Mouse (Mus musculus): ENCODE data around the gene Cactin. TPM values are rescaled to one million over a fixed set of nuclear protein-coding genes. Genes with fewer than 3 reads are reported as not detected.

Gene Cactin
- 10 to 100 TPM; 30.5 to 34.6 TPM for total RNA-seq (2021)
- long read RNA-seq, experiment 1, transcript Cactin-201 (9 exons, 2,715 nt), result major isoform, 40 of 54 reads
- long read RNA-seq, experiment 1, partial matches to known transcripts, result 11 of 54 reads
- long read RNA-seq, experiment 1, other reads (novel, unspliced or antisense), result 3 of 54 reads
- long read RNA-seq, experiment 2, transcript Cactin-201 (9 exons, 2,715 nt), result major isoform, 37 of 49 reads
- long read RNA-seq, experiment 2, partial matches to known transcripts, result 9 of 49 reads
- long read RNA-seq, experiment 2, other reads (novel, unspliced or antisense), result 3 of 49 reads

GRCm38 (mm10) chr10:81320550-81321347 lies at the start of gene Cactin:
TSS of gene Cactin (plus strand) at chr10:81321103.
- peak; percentile 97 to 98 for DNase-seq (ENCODE audit: low spot score in 2 of 2)

- DNase-seq (ENCODE audit: low spot score in 2 of 2), result no peak
Observed at GRCm38 (mm10) chr10:81272356-81272755, 48.5 kb upstream of the Cactin start.

GRCm38 (mm10) chr10:81273842-81274241 lies 47.1 kb upstream of the Cactin start:
- no peak for DNase-seq (ENCODE audit: low spot score in 2 of 2)

GRCm38 (mm10) chr10:81277676-81278075 lies 43.2 kb upstream of the Cactin start:
- no peak for DNase-seq (ENCODE audit: low spot score in 2 of 2)

GRCm38 (mm10) chr10:81279496-81279895 lies 41.4 kb upstream of the Cactin start:
- DNase-seq (ENCODE audit: low spot score in 2 of 2), result no peak

GRCm38 (mm10) chr10:81284189-81284588 lies 36.7 kb upstream of the Cactin start:
- no peak for DNase-seq (ENCODE audit: low spot score in 2 of 2)

GRCm38 (mm10) chr10:81284719-81285118 lies 36.2 kb upstream of the Cactin start:
- no peak for DNase-seq (ENCODE audit: low spot score in 2 of 2)

GRCm38 (mm10) chr10:81285694-81286450 lies 35.0 kb upstream of the Cactin start:
- peak; percentile 82 to 88 for DNase-seq (ENCODE audit: low spot score in 2 of 2)

GRCm38 (mm10) chr10:81286586-81286985 lies 34.3 kb upstream of the Cactin start:
- DNase-seq (ENCODE audit: low spot score in 2 of 2), result no peak

- peak in 1 of 2 experiments; percentile 66 for DNase-seq (ENCODE audit: low spot score in 2 of 2)
Observed at GRCm38 (mm10) chr10:81287513-81288157, 33.3 kb upstream of the Cactin start.

GRCm38 (mm10) chr10:81288601-81289000 lies 32.3 kb upstream of the Cactin start:
- peak; percentile 54 to 57 for DNase-seq (ENCODE audit: low spot score in 2 of 2)

GRCm38 (mm10) chr10:81289278-81289677 lies 31.6 kb upstream of the Cactin start:
- peak; percentile 54 to 68 for DNase-seq (ENCODE audit: low spot score in 2 of 2)

GRCm38 (mm10) chr10:81289811-81290210 lies 31.1 kb upstream of the Cactin start:
- no peak for DNase-seq (ENCODE audit: low spot score in 2 of 2)

GRCm38 (mm10) chr10:81290698-81291460 lies 30.0 kb upstream of the Cactin start:
- DNase-seq (ENCODE audit: low spot score in 2 of 2), result no peak

- no peak for DNase-seq (ENCODE audit: low spot score in 2 of 2)
Observed at GRCm38 (mm10) chr10:81291511-81292104, 29.3 kb upstream of the Cactin start, which contains the start of gene Tjp3. TSS of gene Tjp3 (minus strand) at chr10:81291581.

GRCm38 (mm10) chr10:81292554-81293333 lies 28.2 kb upstream of the Cactin start, which contains the start of gene Pip5k1c:
TSS of gene Pip5k1c (plus strand) at chr10:81292963.
- peak; percentile 99 to 100 for DNase-seq (ENCODE audit: low spot score in 2 of 2)

- DNase-seq (ENCODE audit: low spot score in 2 of 2), result no peak
Observed at GRCm38 (mm10) chr10:81293334-81294030, 27.4 kb upstream of the Cactin start.

GRCm38 (mm10) chr10:81294442-81294841 lies 26.5 kb upstream of the Cactin start:
- no peak for DNase-seq (ENCODE audit: low spot score in 2 of 2)
